Mouse (Mus musculus) kidney, adult 2 months (tissue): ENCODE measurements around the gene Celf2.

Source experiments
- CTCF ChIP-seq: fragments of 200-500 bp; conservative IDR thresholded peaks from 2 replicates; pipeline ENCODE4 v1.5.1; 2011; ENCODE audit warnings: low read depth, mild to moderate bottlenecking, control low read depth, low read length, moderate library complexity, mixed read lengths; ENCODE audit not compliant: insufficient read depth, insufficient read length
- POLR2A ChIP-seq: fragments of 200-500 bp; IDR thresholded peaks from one replicate; pipeline ENCODE4 v1.6.1; 2011; ENCODE audit warnings: low read depth, low read length, control low read depth

GRCm38 (mm10) chr2:7046155-7046554, 463.2 kb downstream of the Celf2 start:
- TF ChIP-seq POLR2A, result no peak
- no peak for TF ChIP-seq CTCF
